Mouse (Mus musculus) bone marrow macrophage, adult 2 months (primary cell): ENCODE data around the gene Prkca. TPM values are rescaled to one million over a fixed set of nuclear protein-coding genes. Genes with fewer than 3 reads are reported as not detected.

Experiments used
- H3K27ac ChIP-seq: 2 replicates; pipeline ENCODE4 v1.5.1; 2012; ENCODE audit warnings: low read depth, low read length; ENCODE audit not compliant: insufficient read depth
- H3K4me1 ChIP-seq: 2 replicates; pipeline ENCODE4 v1.6.1; 2012; ENCODE audit warnings: low read length; ENCODE audit not compliant: control insufficient read depth, insufficient read depth
- H3K4me3 ChIP-seq: 2 replicates; pipeline ENCODE4 v1.5.1; 2012; ENCODE audit warnings: mild to moderate bottlenecking, low read length, moderate library complexity; ENCODE audit not compliant: insufficient read depth
- CTCF ChIP-seq: IDR thresholded peaks from 2 replicates; pipeline ENCODE4 v1.5.1; 2012; ENCODE audit warnings: low read depth, mild to moderate bottlenecking, low read length, moderate library complexity
- POLR2A ChIP-seq: IDR thresholded peaks from 2 replicates; pipeline ENCODE4 v1.6.1; 2012; ENCODE audit warnings: mild to moderate bottlenecking, low read depth, low read length, borderline replicate concordance
- polyA plus RNA-seq: library from polyadenylated mRNA; stranded (reverse); fragments of >200 nt; gene quantifications from 2 replicates; pipeline ENCODE4 v1.2.4, GENCODE M21; 2012; ENCODE audit not compliant: missing spikeins, insufficient read depth, insufficient read length

Prkca gene
- polyA plus RNA-seq, 1 experiment, result 1.0 TPM

DNA sequence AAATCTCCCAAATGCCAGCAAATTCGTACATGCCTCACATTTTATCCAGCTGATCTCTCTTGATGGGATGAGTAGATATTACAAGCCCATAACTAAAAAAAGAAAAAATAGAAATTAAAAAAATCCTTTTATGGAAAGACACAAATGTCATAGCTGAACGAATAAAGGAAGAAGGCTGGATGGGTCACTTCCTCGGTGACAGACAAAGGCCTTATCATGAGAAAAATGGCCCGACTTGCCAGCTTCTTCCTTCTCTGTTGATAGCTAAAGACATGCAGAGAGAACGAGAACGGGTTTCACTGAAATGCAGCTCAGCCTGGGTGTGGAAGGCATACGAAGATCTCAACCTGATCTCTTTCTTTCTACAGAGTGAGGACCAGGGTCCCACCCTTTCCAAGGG, 23.2 kb downstream of the Prkca start:
- H3K27ac ChIP-seq, result no peak overlapping the region
- H3K4me1 ChIP-seq, result no peaks in the 10 kb centered on the region
- TF ChIP-seq CTCF (no peak), POLR2A (no peak)
- no peak overlapping the region for H3K4me3 ChIP-seq

- no peak overlapping the region for H3K27ac ChIP-seq
- no peaks in the 10 kb centered on the region for H3K4me1 ChIP-seq
- no peak for TF ChIP-seq POLR2A
- no peak overlapping the region for H3K4me3 ChIP-seq
Measured at GRCm38 (mm10) chr11:108319162-108319561, 24.6 kb downstream of the Prkca start.

DNA sequence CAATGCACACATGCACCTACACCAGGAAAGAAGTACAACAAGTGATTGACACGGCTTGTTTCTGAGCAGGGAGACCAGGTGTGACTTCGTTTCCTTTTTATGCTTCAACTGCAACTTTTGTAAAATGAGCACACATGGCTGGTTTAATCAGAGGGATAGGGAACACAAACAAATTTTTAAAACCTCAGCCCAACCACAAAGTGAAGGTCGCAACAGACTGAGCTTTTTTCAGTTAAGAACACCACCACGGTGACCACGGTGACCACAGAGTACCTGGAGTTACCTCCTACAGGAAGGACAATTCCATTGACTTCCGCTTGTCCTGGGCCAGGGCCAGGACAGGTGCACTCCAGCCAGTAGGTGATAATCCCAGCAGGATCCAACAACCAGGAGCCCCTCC, 25.9 kb downstream of the Prkca start:
- H3K4me3 ChIP-seq, result no peak overlapping the region
- no peak overlapping the region for H3K27ac ChIP-seq
- no peaks in the 10 kb centered on the region for H3K4me1 ChIP-seq
- TF ChIP-seq POLR2A (no peak), CTCF (no peak)

DNA sequence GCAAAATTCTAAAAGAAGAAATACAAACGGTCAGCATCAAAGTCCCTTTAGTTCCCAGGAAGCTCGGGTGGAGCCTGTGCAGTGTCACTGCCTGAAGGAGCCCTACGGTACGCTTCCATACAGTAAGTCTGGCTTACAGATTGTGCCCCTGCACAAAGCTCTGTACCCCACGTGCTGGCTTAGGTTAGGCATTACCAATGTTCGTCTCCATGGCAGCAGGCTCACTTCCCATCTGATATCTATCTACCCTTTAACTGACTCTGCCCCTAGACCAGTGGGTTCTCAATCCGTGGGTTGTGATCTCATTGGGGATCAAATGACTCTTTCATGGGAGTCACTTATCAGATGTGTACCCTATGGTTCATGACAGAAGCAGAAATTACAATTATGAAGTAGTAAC, 28.0 kb downstream of the Prkca start:
- no peak overlapping the region for H3K27ac ChIP-seq
- TF ChIP-seq POLR2A (no peak), CTCF (no peak)
- H3K4me1 ChIP-seq, result no peaks in the 10 kb centered on the region
- H3K4me3 ChIP-seq, result no peak overlapping the region

DNA sequence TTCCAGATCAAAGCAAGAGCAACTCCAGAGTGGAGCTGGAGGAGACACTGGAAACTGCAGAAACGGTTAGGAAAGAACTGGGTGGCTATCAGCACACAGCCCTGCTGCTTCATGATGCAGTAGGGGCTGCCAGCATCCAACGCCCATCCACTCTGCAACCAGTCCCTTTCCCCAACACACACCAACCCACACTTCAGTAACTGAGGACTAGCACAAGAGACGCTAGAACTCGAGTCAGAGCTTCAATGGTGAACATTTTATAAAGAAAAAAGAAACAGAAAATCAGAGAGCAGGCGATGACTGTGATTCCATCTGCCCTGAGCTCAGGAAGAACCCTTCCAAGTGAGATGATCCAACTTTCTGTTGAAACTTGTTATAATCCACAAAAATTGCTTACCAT, 31.2 kb downstream of the Prkca start:
- no peak overlapping the region for H3K4me3 ChIP-seq
- no peaks in the 10 kb centered on the region for H3K4me1 ChIP-seq
- no peak overlapping the region for H3K27ac ChIP-seq
- TF ChIP-seq CTCF (no peak), POLR2A (no peak)

GRCm38 (mm10) chr11:108311912-108312311, 31.8 kb downstream of the Prkca start:
- TF ChIP-seq CTCF (no peak), POLR2A (no peak)
- no peaks in the 10 kb centered on the region for H3K4me1 ChIP-seq
- no peak overlapping the region for H3K4me3 ChIP-seq
- H3K27ac ChIP-seq, result no peak overlapping the region

GRCm38 (mm10) chr11:108309791-108310190, 33.9 kb downstream of the Prkca start:
- no peak for TF ChIP-seq POLR2A
- TF ChIP-seq CTCF, result no peak
- H3K4me1 ChIP-seq, result no peaks in the 10 kb centered on the region

GRCm38 (mm10) chr11:108308253-108308652, 35.5 kb downstream of the Prkca start:
- Histone ChIP-seq H3K27ac (no peak overlapping the region), H3K4me1 (no peaks in the 10 kb centered on the region), H3K4me3 (no peak overlapping the region)
- TF ChIP-seq POLR2A (no peak), CTCF (no peak)

More at GRCm38 (mm10) chr11:108309791-108310190, 33.9 kb downstream of the Prkca start:
- Histone ChIP-seq H3K27ac (no peak overlapping the region), H3K4me3 (no peak overlapping the region)

GRCm38 (mm10) chr11:108307258-108307657, 36.5 kb downstream of the Prkca start:
- Histone ChIP-seq H3K4me3 (no peak overlapping the region), H3K27ac (no peak overlapping the region), H3K4me1 (no peaks in the 10 kb centered on the region)
- TF ChIP-seq POLR2A (no peak), CTCF (no peak)

GRCm38 (mm10) chr11:108303787-108304186, 39.9 kb downstream of the Prkca start:
- H3K4me3 ChIP-seq, result no peak overlapping the region
- no peaks in the 10 kb centered on the region for H3K4me1 ChIP-seq
- H3K27ac ChIP-seq, result no peak overlapping the region
- TF ChIP-seq CTCF (no peak), POLR2A (no peak)
